ENCODE assay signal across 24 mouse cellular contexts in genomic region chr7:82581802-82582201, GRCm38 (mm10).
"Had no signal": no experiment of that assay in that cellular context is flagged by ENCODE, and none has a peak within 500 bp of the region (broad histone marks: within the 10 kb centered on the region; RNA-seq: fewer than 3 reads in every experiment).

No protein-coding gene starts in this region.

- H3K27ac ChIP-seq: heart, embryonic 10.5 days; hindbrain, embryonic 10.5 days; hindbrain, embryonic 13.5 days; hindbrain, embryonic 15.5 days; intestine, embryonic 15.5 days; left cerebral cortex, adult 2 months; limb, embryonic 13.5 days; limb, embryonic 15.5 days; liver, embryonic 12.5 days; liver, embryonic 14.5 days had no signal

- DNase-seq: gastrocnemius, postnatal 14 days; gastrocnemius, postnatal 36 days; heart, postnatal 10 days; heart, postnatal 4 days; kidney, adult 18-20 months; kidney, adult 8-10 months; kidney, postnatal 10 days; kidney, postnatal 25 days; kidney, postnatal 4 days; layer of hippocampus, adult 9-11 months; left cerebral cortex, postnatal 4 days had no signal

- H3K4me2 ChIP-seq: heart, embryonic 12.5 days; hindbrain, embryonic 13.5 days; hindbrain, embryonic 15.5 days; intestine, embryonic 15.5 days; limb, embryonic 13.5 days; limb, embryonic 15.5 days; liver, embryonic 12.5 days had no signal

- H3K27me3 ChIP-seq: heart, embryonic 12.5 days; hindbrain, embryonic 13.5 days; hindbrain, embryonic 15.5 days; intestine, embryonic 15.5 days; limb, embryonic 13.5 days; limb, embryonic 15.5 days; liver, embryonic 12.5 days had no signal

- H3K36me3 ChIP-seq: heart, embryonic 10.5 days; heart, embryonic 12.5 days; hindbrain, embryonic 10.5 days; hindbrain, embryonic 13.5 days; hindbrain, embryonic 15.5 days; intestine, embryonic 15.5 days; limb, embryonic 13.5 days; liver, embryonic 12.5 days had no signal

- H3K4me1 ChIP-seq: heart, embryonic 10.5 days; heart, embryonic 12.5 days; hindbrain, embryonic 10.5 days; hindbrain, embryonic 13.5 days; hindbrain, embryonic 15.5 days; intestine, embryonic 15.5 days; liver, embryonic 12.5 days had no signal

- H3K9ac ChIP-seq: heart, embryonic 12.5 days; hindbrain, embryonic 13.5 days; hindbrain, embryonic 15.5 days; intestine, embryonic 15.5 days; limb, embryonic 13.5 days; limb, embryonic 15.5 days; liver, embryonic 12.5 days; liver, embryonic 14.5 days had no signal

- ATAC-seq: inflammation-experienced regulatory T-cells, adult 6 months; intestine, embryonic 15.5 days; intestine, postnatal 0 days; liver, embryonic 12.5 days had no signal

- H3K4me3 ChIP-seq: heart, embryonic 10.5 days; heart, embryonic 12.5 days; hindbrain, embryonic 10.5 days; hindbrain, embryonic 13.5 days; hindbrain, embryonic 15.5 days; intestine, embryonic 15.5 days; left cerebral cortex, adult 2 months; limb, embryonic 13.5 days; limb, embryonic 15.5 days; liver, embryonic 12.5 days had no signal

- H3K9me3 ChIP-seq: heart, embryonic 10.5 days; heart, embryonic 12.5 days; hindbrain, embryonic 10.5 days; hindbrain, embryonic 13.5 days; hindbrain, embryonic 15.5 days; intestine, embryonic 15.5 days; limb, embryonic 13.5 days; limb, embryonic 15.5 days; liver, embryonic 12.5 days had no signal
